Mouse (Mus musculus) lung, adult 2 months (tissue): ENCODE results near the gene Cd164l2.

Experiments used
- CTCF ChIP-seq: fragments of 200-500 bp; IDR thresholded peaks from 2 replicates; pipeline ENCODE4 v1.5.1; 2011; ENCODE audit warnings: mild to moderate bottlenecking, low read length, control low read depth; ENCODE audit not compliant: insufficient read depth
- POLR2A ChIP-seq: fragments of 200-500 bp; IDR thresholded peaks from 2 replicates; pipeline ENCODE4 v1.6.1; 2011; ENCODE audit warnings: low read depth, mild to moderate bottlenecking, control low read depth, low read length, borderline replicate concordance; ENCODE audit errors: extremely low read depth

- TF ChIP-seq POLR2A, result no peak
- TF ChIP-seq CTCF, result no peak
Measured at GRCm38 (mm10) chr4:133243538-133243937, 31.6 kb downstream of the Cd164l2 start.
